Mouse (Mus musculus) left cerebral cortex, postnatal 36 days (tissue): ENCODE measurements around the gene Tectb. TPM values are rescaled to one million over a fixed set of nuclear protein-coding genes. Genes with fewer than 3 reads are reported as not detected.
"Not testable (repeated sequence)": the region's sequence is repeated elsewhere in the genome, so short reads cannot be mapped to it uniquely, and the experiment has no call there.

Experiments used
- DNase-seq, 2 experiments: peaks; one replicate each; pipeline ENCODE4 v3.0.0; 2021 to 2022; ENCODE audit warnings: low spot score in 2 of 2, mixed read lengths in 1 of 2
- intact Hi-C: fragments of 180-260 bp; cut with DNase I; formaldehyde crosslinking; loops from one replicate; pipeline ENCODE4 v1.15.1; 2025
- total RNA-seq, 2 experiments: library from RNA; stranded (reverse); gene quantifications; 2 replicates each; pipeline ENCODE4 v1.2.3; 2021

Gene Tectb
- not detected for total RNA-seq

DNA sequence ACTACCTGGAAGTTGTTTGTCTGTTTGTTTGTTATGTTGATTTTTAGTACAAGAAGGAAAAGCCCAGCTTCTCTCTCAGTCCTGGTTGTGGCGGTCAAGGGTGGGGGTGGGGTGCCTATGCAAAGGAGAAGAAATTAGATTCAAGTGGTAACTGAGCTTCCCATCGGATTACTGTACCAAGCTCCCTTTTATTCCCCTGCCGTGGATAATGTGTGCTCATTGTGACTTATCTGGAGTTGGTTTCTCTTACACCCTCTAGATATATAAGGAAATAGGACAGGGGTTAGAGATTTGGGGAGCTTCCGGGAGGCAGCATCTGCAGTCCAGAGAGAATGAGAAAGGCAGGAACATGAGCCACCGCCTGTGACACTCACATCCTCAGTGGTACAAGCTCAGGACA lies at the start of gene Tectb:
TSS of gene Tectb (plus strand) at position 301 of the 400 bp plus-strand sequence.
- intact Hi-C loops: loop anchor here (10.0 kb wide), 1 partner anchor 56 kb away; the partner anchor contains the start of gene Gpam
- no peak for DNase-seq

- intact Hi-C loops: no loop called here
- no peak for DNase-seq
Observed at GRCm38 (mm10) chr19:55131747-55132146, 48.8 kb upstream of the Tectb start.

- intact Hi-C loops: no loop called here
- no peak for DNase-seq
Observed at GRCm38 (mm10) chr19:55132476-55132875, 48.1 kb upstream of the Tectb start.

GRCm38 (mm10) chr19:55134521-55134920 lies 46.0 kb upstream of the Tectb start:
- intact Hi-C loops: no loop called here
- DNase-seq: no peak

- no peak for DNase-seq
- intact Hi-C loops: no loop called here
Observed at GRCm38 (mm10) chr19:55135918-55136317, 44.6 kb upstream of the Tectb start.

- intact Hi-C loops: no loop called here
Observed at GRCm38 (mm10) chr19:55136693-55137427, 43.7 kb upstream of the Tectb start.

GRCm38 (mm10) chr19:55137884-55138283 lies 42.6 kb upstream of the Tectb start:
- intact Hi-C loops: no loop called here
- DNase-seq: no peak

More at GRCm38 (mm10) chr19:55136693-55137427, 43.7 kb upstream of the Tectb start:
- no peak for DNase-seq

DNA sequence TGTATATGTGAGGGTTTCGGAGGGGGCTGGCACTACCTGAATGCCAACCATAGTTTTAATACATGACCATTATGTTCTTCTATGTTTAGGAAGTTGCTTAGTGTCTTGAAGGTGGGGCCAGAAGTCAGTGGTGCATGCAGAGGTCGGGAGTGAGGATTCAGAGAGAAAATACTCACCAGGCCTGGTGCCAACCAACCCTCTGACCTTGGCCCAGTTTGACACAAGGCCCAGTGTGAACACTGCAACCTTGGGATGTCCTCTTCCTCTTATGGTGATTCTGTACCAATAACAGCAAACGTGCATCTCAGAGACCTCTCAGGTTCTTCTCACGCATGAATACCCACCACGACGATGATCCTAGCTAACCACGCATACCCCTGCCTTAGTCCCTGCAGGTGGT lies 42.0 kb upstream of the Tectb start:
- DNase-seq: no peak
- intact Hi-C loops: no loop called here

GRCm38 (mm10) chr19:55139301-55139700 lies 41.2 kb upstream of the Tectb start:
- DNase-seq: no peak
- intact Hi-C loops: no loop called here

- intact Hi-C loops: no loop called here
- no peak for DNase-seq
Observed at GRCm38 (mm10) chr19:55143391-55144300, 36.9 kb upstream of the Tectb start.

DNA sequence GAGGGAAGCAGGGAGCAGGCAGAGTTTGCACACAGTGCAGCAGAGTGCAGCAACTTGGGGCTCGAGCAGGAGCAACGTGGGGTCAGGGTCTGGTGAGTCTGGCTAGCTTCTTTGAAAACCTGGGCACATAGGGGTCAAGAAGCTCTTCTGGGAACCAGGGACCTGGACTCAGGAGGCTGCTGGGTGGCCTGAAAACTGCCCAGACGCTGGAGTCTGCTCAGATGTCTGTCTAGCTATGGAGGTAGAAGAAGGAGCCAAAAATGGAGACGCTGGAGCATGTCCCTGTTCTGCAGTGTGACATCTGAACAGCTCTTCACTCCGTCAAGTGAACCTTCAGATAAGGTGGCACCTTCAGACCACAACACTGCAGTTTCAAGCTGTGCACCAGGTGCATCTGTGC lies 35.8 kb upstream of the Tectb start:
- intact Hi-C loops: no loop called here
- DNase-seq: no peak

DNA sequence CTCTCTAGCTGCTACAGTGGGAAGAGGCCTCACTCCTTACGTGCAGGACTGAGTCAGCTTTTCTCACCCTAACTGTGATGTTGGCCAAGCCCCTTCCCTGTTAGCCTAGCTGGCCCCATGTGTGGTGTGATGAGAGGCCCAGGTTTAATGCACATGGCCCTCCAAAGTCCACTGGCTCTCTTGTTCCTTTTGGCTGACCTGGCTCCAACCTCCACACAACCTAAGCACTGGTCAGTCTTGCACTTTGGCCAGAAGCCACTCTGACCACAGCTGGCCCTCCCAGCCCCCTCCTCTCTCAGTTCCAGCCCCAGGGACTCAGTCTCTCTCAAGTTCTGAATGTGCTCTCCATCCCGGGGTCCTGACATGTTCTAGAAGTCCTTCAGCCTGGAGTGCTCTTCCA lies 35.4 kb upstream of the Tectb start:
- DNase-seq: no peak
- intact Hi-C loops: no loop called here

GRCm38 (mm10) chr19:55147568-55147967 lies 33.0 kb upstream of the Tectb start:
- no peak for DNase-seq
- intact Hi-C loops: no loop called here

GRCm38 (mm10) chr19:55148109-55148508 lies 32.4 kb upstream of the Tectb start:
- intact Hi-C loops: no loop called here
- DNase-seq: no peak

GRCm38 (mm10) chr19:55149646-55150045 lies 30.9 kb upstream of the Tectb start:
- intact Hi-C loops: no loop called here
- no peak for DNase-seq

DNA sequence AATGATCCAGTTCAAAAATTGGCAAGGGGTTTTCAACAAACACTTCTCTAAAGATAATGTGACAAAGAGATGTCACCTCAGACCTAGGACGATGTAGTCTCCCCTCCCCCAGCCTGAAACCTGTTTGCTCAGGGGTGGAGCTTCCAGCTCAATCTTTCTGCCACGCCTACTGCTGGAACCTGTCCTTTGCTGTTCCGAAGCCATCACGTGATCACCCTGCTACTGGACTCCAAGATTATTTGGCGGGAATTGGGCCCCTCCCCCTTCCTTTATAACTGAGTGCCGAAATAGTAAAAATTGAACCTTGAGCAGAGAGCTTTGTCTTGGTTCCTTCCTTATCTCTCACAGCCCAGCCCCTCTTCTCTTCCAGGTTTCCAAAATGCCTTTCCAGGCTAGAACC lies 28.3 kb upstream of the Tectb start:
- DNase-seq, intact Hi-C loops: not testable (repeated sequence)

- DNase-seq: no peak
- intact Hi-C loops: no loop called here
Observed at GRCm38 (mm10) chr19:55152983-55153382, 27.6 kb upstream of the Tectb start.

DNA sequence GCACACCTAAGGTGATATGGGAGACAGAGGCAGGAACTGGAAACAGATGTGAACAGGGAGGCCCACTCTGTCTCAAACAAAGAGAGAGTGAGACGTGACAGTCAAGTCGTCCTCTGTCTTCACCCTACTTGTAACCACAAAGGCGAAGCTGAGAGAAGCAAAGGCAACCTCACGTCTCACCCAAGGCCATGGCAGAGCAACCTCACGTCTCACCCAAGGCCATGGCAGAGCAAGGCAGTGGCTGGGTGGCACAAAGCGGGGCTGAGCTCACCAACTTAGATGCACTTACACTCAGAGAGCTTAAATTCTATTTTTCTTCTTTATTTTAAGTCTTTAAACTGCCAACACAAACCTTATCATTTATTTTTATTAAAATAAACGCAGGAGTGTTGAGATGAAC lies 23.5 kb upstream of the Tectb start:
- DNase-seq: no peak
- intact Hi-C loops: no loop called here

DNA sequence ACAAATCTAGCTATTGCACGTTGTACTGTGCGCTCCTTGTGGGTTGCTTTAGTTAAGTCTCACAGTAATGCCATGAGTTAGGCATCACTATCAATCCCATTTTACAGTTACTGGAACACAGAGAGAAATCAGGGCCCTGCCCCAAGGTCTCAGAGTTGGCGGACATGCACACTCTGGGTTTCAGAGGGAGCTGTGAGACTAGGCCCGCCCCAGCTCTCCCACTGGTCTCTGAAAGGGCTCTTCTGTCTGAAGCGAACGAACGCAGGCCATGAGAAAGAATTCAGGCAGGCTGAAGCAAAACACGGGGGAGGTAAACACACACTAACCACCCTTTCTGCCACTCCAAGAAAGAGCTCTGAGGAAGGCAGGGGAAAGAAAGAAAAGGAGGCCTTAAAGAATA lies 21.9 kb upstream of the Tectb start:
- intact Hi-C loops: no loop called here
- no peak for DNase-seq

DNA sequence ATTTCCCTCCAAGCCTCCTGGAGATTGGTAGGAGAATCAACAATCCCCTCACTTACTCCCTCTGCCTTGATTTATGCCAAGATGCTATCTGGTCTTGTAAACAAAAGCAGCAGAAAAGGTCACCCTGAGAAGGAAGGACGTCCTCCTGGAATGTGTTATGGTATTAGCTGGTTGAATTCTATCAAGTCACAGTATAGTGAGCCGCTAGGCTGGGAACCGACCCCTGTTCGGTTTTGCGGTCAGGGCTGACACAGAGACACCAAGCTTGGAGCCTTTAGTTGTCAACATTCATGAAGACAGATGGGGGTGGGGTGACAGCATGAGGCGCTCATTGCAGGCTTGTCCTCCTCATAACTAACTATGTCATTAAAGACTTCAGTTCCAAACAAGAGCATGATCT lies 20.7 kb upstream of the Tectb start:
- intact Hi-C loops: no loop called here
- no peak for DNase-seq

- DNase-seq: no peak
- intact Hi-C loops: no loop called here
Observed at GRCm38 (mm10) chr19:55162271-55162670, 18.3 kb upstream of the Tectb start.
